Mouse (Mus musculus): ENCODE data around the gene Mturn. TPM values are rescaled to one million over a fixed set of nuclear protein-coding genes. Genes with fewer than 3 reads are reported as not detected.

Gene Mturn
- polyA plus RNA-seq, 1 experiment from 2014 or later, result 9.1 TPM

DNA sequence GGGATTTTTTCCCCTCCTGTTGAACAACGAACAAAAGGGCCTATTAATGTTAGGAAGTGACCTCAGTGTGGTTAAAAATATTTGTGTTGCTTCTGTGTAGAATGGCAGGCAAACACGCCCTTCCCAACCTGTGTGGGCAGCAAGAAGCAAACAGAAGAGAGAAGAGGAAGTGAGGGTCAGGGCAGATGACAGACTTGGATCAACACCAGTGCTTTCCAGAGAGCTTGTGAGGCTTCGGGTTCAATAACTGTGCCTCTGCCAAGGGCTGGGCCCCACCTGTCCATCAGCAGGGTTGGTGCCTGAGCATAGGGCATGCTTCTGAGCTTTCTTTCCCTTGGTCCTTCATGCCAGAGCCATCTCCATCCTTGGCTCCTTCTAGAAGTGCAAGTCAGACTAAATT, 70.7 kb downstream of the Mturn start:
- Histone ChIP-seq H3K4me3 (no peak overlapping the region), H3K27me3 (replicated peaks; ENCODE audit: low read depth, poor library complexity, severe bottlenecking) (no peaks in the 10 kb centered on the region), H3K27ac (replicated peaks) (no peak overlapping the region), H3K36me3 (replicated peaks) (no peaks in the 10 kb centered on the region), H3K4me1 (no peaks in the 10 kb centered on the region), H3K9me3 (no peaks in the 10 kb centered on the region)
- DNase-seq (ENCODE audit: low spot score), result no peak
- WGBS, result 59% methylated on average over 3 of the region's 3 CpGs

Other genes starting within 250 kb of the Mturn start
- gene Scrn1, start 115.1 kb upstream of the Mturn start, polyA plus RNA-seq (2016; fragmentation: Nextera tagmentation; extraction: Ambion mirVana), result 20.0 and 24.0 TPM in 2 replicates
- gene Plekha8, start 86.5 kb upstream of the Mturn start, polyA plus RNA-seq (2016; fragmentation: Nextera tagmentation; extraction: Ambion mirVana), result 17.6 and 18.2 TPM in 2 replicates
- 11.1 and 11.2 TPM in 2 replicates for gene Fkbp14, start 84.3 kb upstream of the Mturn start, polyA plus RNA-seq (2016; fragmentation: Nextera tagmentation; extraction: Ambion mirVana)
- 1.8 and 2.5 TPM in 2 replicates for gene Znrf2, start 135.3 kb downstream of the Mturn start, polyA plus RNA-seq (2016; fragmentation: Nextera tagmentation; extraction: Ambion mirVana)